Mouse (Mus musculus): ENCODE data around the gene Gpr45.

DNA sequence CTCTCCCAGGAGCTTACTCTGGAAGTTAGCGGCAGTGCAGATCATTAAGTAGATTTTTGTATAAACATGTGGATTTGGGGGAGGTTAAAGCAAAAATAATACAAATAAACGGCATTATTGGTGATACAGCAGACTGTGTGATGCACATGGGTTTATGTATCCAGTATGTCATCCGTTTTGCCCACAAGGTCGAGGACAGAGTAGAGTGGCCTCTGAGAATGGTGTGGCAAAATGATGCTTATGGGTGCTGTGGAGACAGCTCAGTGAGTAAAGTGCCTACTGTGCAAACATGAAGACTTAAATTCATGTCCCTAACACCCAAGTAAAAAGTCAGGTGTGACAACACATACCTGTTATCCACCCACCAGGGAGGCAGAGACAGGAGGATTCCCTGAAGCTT is 53.9 kb downstream of the Gpr45 start:
- no peak for TF ChIP-seq CTCF (IDR thresholded peaks at IDR 0.05; ENCODE audit: extremely low read depth, insufficient read length, insufficient replicate concordance, low read depth, low read length)
- no peak for TF ChIP-seq POLR2A (IDR thresholded peaks at IDR 0.05; ENCODE audit: low read depth, low read length)
